In genomic region chr7:128639925-128640485, GRCm38 (mm10) we compare ENCODE assay signal across 13 mouse cellular contexts. TPM values are rescaled to one million over a fixed set of nuclear protein-coding genes. Genes with fewer than 3 reads are reported as not detected.
DNase-seq lines count a peak whose midpoint lies in the region; ATAC-seq and TF ChIP-seq lines count a peak whose summit lies in the region.
"Had no signal": no experiment of that assay in that cellular context is flagged by ENCODE, and none has a peak within 500 bp of the region (broad histone marks: within the 10 kb centered on the region; RNA-seq: fewer than 3 reads in every experiment).

No protein-coding gene starts in this region.

- no peak for TF ChIP-seq POLR2A in thymus, adult 2 months (IDR thresholded peaks at IDR 0.05; ENCODE audit: control insufficient read depth, extremely low read depth, insufficient read depth, low read length, poor library complexity)

- no peak overlapping the region for H3K4me2 ChIP-seq in forebrain, embryonic 16.5 days (ENCODE audit: low read length)
- no peak overlapping the region for H3K4me2 ChIP-seq in forebrain, embryonic 11.5 days (ENCODE audit: low read depth, low read length, severe bottlenecking)
- H3K4me2 ChIP-seq in lung, embryonic 14.5 days, result no peak overlapping the region
- H3K4me2 ChIP-seq: embryonic facial prominence, embryonic 12.5 days; heart, embryonic 11.5 days had no signal

- no peak for DNase-seq in forebrain, embryonic 11.5 days (ENCODE audit: low spot score)
- peak; percentile 19 for DNase-seq in lung, embryonic 14.5 days
- DNase-seq in lung, postnatal 25 days (ENCODE audit: low spot score), result no peak
- no peak for DNase-seq in G1E (ENCODE audit: low spot score)
- peak; percentile 29 to 33 for DNase-seq in adrenal gland, postnatal 36 days
- no peak for DNase-seq in thymus, adult 2 months
- DNase-seq in retina, postnatal 1 day, result no peak
- DNase-seq: cerebellum, adult 2 months; kidney, adult 9 months; right cerebral cortex, adult 18-20 months had no signal

- no peak for TF ChIP-seq CTCF in lung, embryonic 14.5 days (IDR thresholded peaks at IDR 0.05; ENCODE audit: low read depth)
- no peak for TF ChIP-seq CTCF in G1E (IDR thresholded peaks at IDR 0.05; ENCODE audit: low read depth, low read length)
- TF ChIP-seq CTCF in thymus, adult 2 months (IDR thresholded peaks at IDR 0.05; ENCODE audit: borderline replicate concordance, control insufficient read depth, extremely low read depth, insufficient read depth, low read length, poor library complexity), result no peak

- H3K27me3 ChIP-seq in forebrain, embryonic 16.5 days (replicated peaks; ENCODE audit: control insufficient read depth, insufficient read depth, low read length), result no peaks in the 10 kb centered on the region
- H3K27me3 ChIP-seq in forebrain, embryonic 11.5 days (ENCODE audit: control insufficient read depth, insufficient read depth, low read length), result no peaks in the 10 kb centered on the region
- H3K27me3 ChIP-seq in lung, embryonic 14.5 days (ENCODE audit: insufficient read depth, low read length), result no peaks in the 10 kb centered on the region
- H3K27me3 ChIP-seq in G1E (ENCODE audit: insufficient read depth, low read length), result no peaks in the 10 kb centered on the region
- H3K27me3 ChIP-seq in thymus, adult 2 months (ENCODE audit: control insufficient read depth, insufficient read depth, low read length), result no peaks in the 10 kb centered on the region
- H3K27me3 ChIP-seq: embryonic facial prominence, embryonic 12.5 days had no signal

- 29% methylated on average over 5 of the region's 5 CpGs for WGBS in forebrain, embryonic 16.5 days
- 66% methylated on average over 5 of the region's 5 CpGs for WGBS in forebrain, embryonic 11.5 days
- WGBS in lung, embryonic 14.5 days, result 71% methylated on average over 5 of the region's 5 CpGs
- WGBS in thymus, adult 2 months, result 95% methylated on average over 5 of the region's 5 CpGs

- no peaks in the 10 kb centered on the region for H3K9me3 ChIP-seq in forebrain, embryonic 16.5 days (ENCODE audit: control insufficient read depth, low read length)
- no peaks in the 10 kb centered on the region for H3K9me3 ChIP-seq in forebrain, embryonic 11.5 days (ENCODE audit: control insufficient read depth, low read length)
- H3K9me3 ChIP-seq in lung, embryonic 14.5 days (ENCODE audit: low read depth, low read length), result no peaks in the 10 kb centered on the region
- no peaks in the 10 kb centered on the region for H3K9me3 ChIP-seq in G1E (replicated peaks)
- H3K9me3 ChIP-seq: embryonic facial prominence, embryonic 12.5 days had no signal

- H3K27ac ChIP-seq in forebrain, embryonic 16.5 days (ENCODE audit: low read length), result peak overlapping the region; percentile 38; the same call in 1 of the 2 replicates
- no peak overlapping the region for H3K27ac ChIP-seq in forebrain, embryonic 11.5 days (ENCODE audit: low read depth, low read length)
- no peak overlapping the region for H3K27ac ChIP-seq in lung, embryonic 14.5 days (ENCODE audit: low read depth)
- no peak overlapping the region for H3K27ac ChIP-seq in thymus, adult 2 months (ENCODE audit: control insufficient read depth, insufficient read depth, low read length)
- H3K27ac ChIP-seq: embryonic facial prominence, embryonic 12.5 days had no signal

- H3K4me3 ChIP-seq in forebrain, embryonic 16.5 days (replicated peaks; ENCODE audit: low read length), result no peak overlapping the region
- H3K4me3 ChIP-seq in forebrain, embryonic 11.5 days (ENCODE audit: low read depth, low read length), result no peak overlapping the region
- no peak overlapping the region for H3K4me3 ChIP-seq in lung, embryonic 14.5 days (ENCODE audit: low read depth, low read length)
- H3K4me3 ChIP-seq in G1E (ENCODE audit: low read depth, low read length), result no peak overlapping the region
- H3K4me3 ChIP-seq in thymus, adult 2 months (ENCODE audit: control insufficient read depth, insufficient read depth, low read length), result no peak overlapping the region
- H3K4me3 ChIP-seq: embryonic facial prominence, embryonic 12.5 days had no signal

- no peak for ATAC-seq in forebrain, embryonic 16.5 days
- no peak for ATAC-seq in forebrain, embryonic 11.5 days (replicated peaks; ENCODE audit: low FRiP score)
- no peak for ATAC-seq in lung, embryonic 14.5 days (ENCODE audit: insufficient read depth)
- ATAC-seq in G1E (ENCODE audit: extremely low read depth, insufficient number of reproducible peaks, low FRiP score, poor library complexity, severe bottlenecking), result peak; percentile 70; the same call in 1 of the 2 replicates

- no peaks in the 10 kb centered on the region for H3K36me3 ChIP-seq in forebrain, embryonic 16.5 days (ENCODE audit: control insufficient read depth, insufficient read depth)
- H3K36me3 ChIP-seq in forebrain, embryonic 11.5 days (ENCODE audit: control insufficient read depth, insufficient read depth, low read length), result no peaks in the 10 kb centered on the region
- H3K36me3 ChIP-seq in lung, embryonic 14.5 days (ENCODE audit: insufficient read depth), result no peaks in the 10 kb centered on the region
- H3K36me3 ChIP-seq in G1E (replicated peaks), result peaks cover 34% of the 10 kb centered on the region
- H3K36me3 ChIP-seq in thymus, adult 2 months (ENCODE audit: control insufficient read depth, insufficient read depth, low read length), result no peaks in the 10 kb centered on the region
- H3K36me3 ChIP-seq: embryonic facial prominence, embryonic 12.5 days had no signal

- no peaks in the 10 kb centered on the region for H3K4me1 ChIP-seq in forebrain, embryonic 16.5 days (replicated peaks; ENCODE audit: control insufficient read depth, insufficient read depth, low read length)
- H3K4me1 ChIP-seq in forebrain, embryonic 11.5 days (replicated peaks; ENCODE audit: control insufficient read depth, insufficient read depth, low read length), result no peaks in the 10 kb centered on the region
- H3K4me1 ChIP-seq in lung, embryonic 14.5 days (ENCODE audit: insufficient read depth), result no peaks in the 10 kb centered on the region
- peaks cover 16% of the 10 kb centered on the region for H3K4me1 ChIP-seq in G1E (ENCODE audit: insufficient read depth, low read depth, low read length)
- no peaks in the 10 kb centered on the region for H3K4me1 ChIP-seq in thymus, adult 2 months (replicated peaks; ENCODE audit: control insufficient read depth, insufficient read depth, low read length)
- H3K4me1 ChIP-seq: embryonic facial prominence, embryonic 12.5 days had no signal

- no peak overlapping the region for H3K9ac ChIP-seq in forebrain, embryonic 16.5 days (replicated peaks; ENCODE audit: low read depth, low read length)
- no peak overlapping the region for H3K9ac ChIP-seq in forebrain, embryonic 11.5 days (ENCODE audit: low read length)
- H3K9ac ChIP-seq in lung, embryonic 14.5 days, result no peak overlapping the region
- H3K9ac ChIP-seq: embryonic facial prominence, embryonic 12.5 days had no signal

RNA-seq across cellular contexts. Expression of gene Inpp5f, which starts 28.9 kb away (rescaled TPM):
- 322 and 366 TPM in 2 replicates for polyA plus RNA-seq in forebrain, embryonic 16.5 days (2015; fragmentation: Nextera tagmentation; extraction: Ambion mirVana)
- 97.4 and 98.4 TPM in 2 replicates for polyA plus RNA-seq in forebrain, embryonic 11.5 days (2014; fragmentation: Nextera tagmentation; extraction: Ambion mirVana)
- 26.3 and 28.2 TPM in 2 replicates for polyA plus RNA-seq in lung, embryonic 14.5 days (2014; fragmentation: Nextera tagmentation; extraction: Ambion mirVana)
- 40.6 and 44.0 TPM in 2 replicates for total RNA-seq in G1E (2014; fragmentation: Nextera tagmentation)
- total RNA-seq in G1E (2017), result 21.4 and 23.8 TPM in 2 replicates
- polyA plus RNA-seq in G1E (2012), result 5.6 and 7.6 TPM in 2 replicates
- 10 to 100 TPM; 21.2 to 28.7 TPM for total RNA-seq in adrenal gland, postnatal 36 days (2021)
- polyA plus RNA-seq in thymus, adult 2 months (2012; rRNA removed), result 3.8 and 4.1 TPM in 2 replicates

Comparison
In these comparisons a context has a peak if more than half of its experiments do, and no peak if none do; other contexts are left out.
1. DNase-seq: peak in lung, embryonic 14.5 days (single experiment) and adrenal gland, postnatal 36 days (2 of 2); none in forebrain, embryonic 11.5 days (single experiment), lung, postnatal 25 days (single experiment), G1E (single experiment), thymus, adult 2 months (single experiment) and retina, postnatal 1 day (single experiment).